Comparison of ENCODE assay signal across 19 mouse cellular contexts in genomic region chr11:54021396-54022093, GRCm38 (mm10). TPM values are rescaled to one million over a fixed set of nuclear protein-coding genes. Genes with fewer than 3 reads are reported as not detected.
DNase-seq lines count a peak whose midpoint lies in the region; ATAC-seq and TF ChIP-seq lines count a peak whose summit lies in the region.
"Had no signal": no experiment of that assay in that cellular context is flagged by ENCODE, and none has a peak within 500 bp of the region (broad histone marks: within the 10 kb centered on the region; RNA-seq: fewer than 3 reads in every experiment).

No protein-coding gene starts in this region.

- no peaks in the 10 kb centered on the region for H3K36me3 ChIP-seq in kidney, embryonic 16.5 days (ENCODE audit: insufficient read depth, low read length)
- peaks cover 78% of the 10 kb centered on the region for H3K36me3 ChIP-seq in liver, embryonic 13.5 days
- no peaks in the 10 kb centered on the region for H3K36me3 ChIP-seq in liver, embryonic 11.5 days (ENCODE audit: control insufficient read depth, insufficient read depth, low read length)
- H3K36me3 ChIP-seq in small intestine, adult 2 months (ENCODE audit: control insufficient read depth, insufficient read depth, low read length): no peaks in the 10 kb centered on the region
- H3K36me3 ChIP-seq: embryonic facial prominence, embryonic 15.5 days; hindbrain, embryonic 13.5 days had no signal

- H3K4me2 ChIP-seq in kidney, embryonic 16.5 days (replicated peaks; ENCODE audit: low read depth, low read length): no peak overlapping the region
- peak overlapping the region; percentile 85 for H3K4me2 ChIP-seq in liver, embryonic 13.5 days
- H3K4me2 ChIP-seq in liver, embryonic 11.5 days: no peak overlapping the region
- H3K4me2 ChIP-seq: embryonic facial prominence, embryonic 15.5 days; forebrain, embryonic 13.5 days; hindbrain, embryonic 13.5 days had no signal

- TF ChIP-seq POLR2A in small intestine, adult 2 months (IDR thresholded peaks at IDR 0.05; ENCODE audit: low read depth, low read length): no peak

- no peak overlapping the region for H3K27ac ChIP-seq in kidney, embryonic 16.5 days (ENCODE audit: low read length)
- H3K27ac ChIP-seq in liver, embryonic 13.5 days: peak overlapping the region; percentile 43; the same call in 1 of the 2 replicates
- no peak overlapping the region for H3K27ac ChIP-seq in liver, embryonic 11.5 days (ENCODE audit: low read depth, low read length)
- H3K27ac ChIP-seq in small intestine, adult 2 months (ENCODE audit: insufficient read depth, low read depth, low read length): peak overlapping the region; percentile 63
- H3K27ac ChIP-seq: embryonic facial prominence, embryonic 15.5 days; forebrain, embryonic 13.5 days; hindbrain, embryonic 13.5 days had no signal

- peak; percentile 52 for DNase-seq in kidney, adult 18-20 months
- no peak for DNase-seq in kidney, adult 11 months
- DNase-seq in kidney, postnatal 25 days: peak; percentile 38 to 57
- no peak for DNase-seq in liver, embryonic 13.5 days
- DNase-seq in liver, embryonic 11.5 days (ENCODE audit: low spot score): no peak
- DNase-seq in left cerebral cortex, adult 18-20 months (ENCODE audit: low spot score in 2 of 2): no peak
- DNase-seq: adrenal gland, adult 8-10 months; adrenal gland, postnatal 36 days; cerebellum, postnatal 10 days; embryo, embryonic 11 days; forebrain, postnatal 0 days; gastrocnemius, postnatal 14 days; heart, postnatal 10 days had no signal

- no peaks in the 10 kb centered on the region for H3K9me3 ChIP-seq in kidney, embryonic 16.5 days (ENCODE audit: low read length)
- no peaks in the 10 kb centered on the region for H3K9me3 ChIP-seq in liver, embryonic 13.5 days (replicated peaks)
- no peaks in the 10 kb centered on the region for H3K9me3 ChIP-seq in liver, embryonic 11.5 days (ENCODE audit: control insufficient read depth, low read length)
- H3K9me3 ChIP-seq: embryonic facial prominence, embryonic 15.5 days; forebrain, embryonic 13.5 days; hindbrain, embryonic 13.5 days had no signal

- H3K4me3 ChIP-seq in kidney, embryonic 16.5 days (ENCODE audit: low read length): no peak overlapping the region
- H3K4me3 ChIP-seq in liver, embryonic 13.5 days (replicated peaks): 0 out of 2 replicates have a peak overlapping the region, but pooled peaks have one; percentile 74
- H3K4me3 ChIP-seq in liver, embryonic 11.5 days (ENCODE audit: low read depth, low read length): no peak overlapping the region
- H3K4me3 ChIP-seq in small intestine, adult 2 months (ENCODE audit: low read depth, low read length): no peak overlapping the region
- H3K4me3 ChIP-seq: embryonic facial prominence, embryonic 15.5 days; forebrain, embryonic 13.5 days; hindbrain, embryonic 13.5 days had no signal

- H3K27me3 ChIP-seq in kidney, embryonic 16.5 days (ENCODE audit: insufficient read depth, low read length): peaks cover 11% of the 10 kb centered on the region
- H3K27me3 ChIP-seq in liver, embryonic 13.5 days: no peaks in the 10 kb centered on the region
- no peaks in the 10 kb centered on the region for H3K27me3 ChIP-seq in liver, embryonic 11.5 days (replicated peaks; ENCODE audit: control insufficient read depth, insufficient read depth, low read length)
- no peaks in the 10 kb centered on the region for H3K27me3 ChIP-seq in small intestine, adult 2 months (ENCODE audit: control insufficient read depth, insufficient read depth, low read length)
- H3K27me3 ChIP-seq: embryonic facial prominence, embryonic 15.5 days had no signal

- H3K4me1 ChIP-seq in kidney, embryonic 16.5 days (ENCODE audit: insufficient read depth, low read length): no peaks in the 10 kb centered on the region
- peaks cover 75% of the 10 kb centered on the region for H3K4me1 ChIP-seq in liver, embryonic 13.5 days (replicated peaks)
- H3K4me1 ChIP-seq in liver, embryonic 11.5 days (replicated peaks; ENCODE audit: control insufficient read depth, insufficient read depth, low read length): peaks cover 31% of the 10 kb centered on the region
- H3K4me1 ChIP-seq in small intestine, adult 2 months (ENCODE audit: control insufficient read depth, insufficient read depth, insufficient read length, low read length): peaks cover 25% of the 10 kb centered on the region
- H3K4me1 ChIP-seq: embryonic facial prominence, embryonic 15.5 days; forebrain, embryonic 13.5 days; hindbrain, embryonic 13.5 days had no signal

- H3K9ac ChIP-seq in kidney, embryonic 16.5 days (replicated peaks; ENCODE audit: low read length): no peak overlapping the region
- peak overlapping the region; percentile 40; the same call in 1 of the 2 replicates for H3K9ac ChIP-seq in liver, embryonic 13.5 days
- no peak overlapping the region for H3K9ac ChIP-seq in liver, embryonic 11.5 days (ENCODE audit: low read depth, low read length)
- H3K9ac ChIP-seq: embryonic facial prominence, embryonic 15.5 days; forebrain, embryonic 13.5 days; forebrain, postnatal 0 days; hindbrain, embryonic 13.5 days had no signal

- 90% methylated on average over 5 of the region's 5 CpGs for WGBS in kidney, embryonic 16.5 days
- 85% methylated on average over 5 of the region's 5 CpGs for WGBS in liver, embryonic 13.5 days (ENCODE audit: insufficient replicate concordance)
- WGBS in liver, embryonic 11.5 days: 84% methylated on average over 5 of the region's 5 CpGs
- WGBS in small intestine, adult 2 months: 38% methylated on average over 5 of the region's 5 CpGs

- no peak for TF ChIP-seq CTCF in small intestine, adult 2 months (IDR thresholded peaks at IDR 0.05; ENCODE audit: extremely low read depth, insufficient read length, insufficient replicate concordance, low read depth, low read length)

- no peak for ATAC-seq in kidney, embryonic 16.5 days (ENCODE audit: low FRiP score, low TSS enrichment)
- no peak for ATAC-seq in liver, embryonic 13.5 days (ENCODE audit: low read depth)
- no peak for ATAC-seq in liver, embryonic 11.5 days (replicated peaks; ENCODE audit: low FRiP score)
- ATAC-seq: forebrain, embryonic 13.5 days; forebrain, postnatal 0 days had no signal

RNA-seq across cellular contexts. Expression of gene Slc22a4, which starts 6.3 kb away (rescaled TPM):
- 1.00 and 1.2 TPM in 2 replicates for polyA plus RNA-seq in kidney, embryonic 16.5 days (2015; fragmentation: Nextera tagmentation; extraction: Ambion mirVana)
- polyA plus RNA-seq in liver, embryonic 13.5 days (2015; fragmentation: Nextera tagmentation; extraction: Ambion mirVana): 33.7 and 33.9 TPM in 2 replicates
- polyA plus RNA-seq in liver, embryonic 11.5 days (2014; fragmentation: Nextera tagmentation; extraction: Ambion mirVana): 20.6 and 21.5 TPM in 2 replicates
- polyA plus RNA-seq in small intestine, adult 2 months (2012; rRNA removed): 6.3 and 18.9 TPM in 2 replicates
- total RNA-seq in left cerebral cortex, adult 18-20 months (2021): 1 to 10 TPM; 6.7 to 7.1 TPM

RNA-seq across cellular contexts. Expression of gene Slc22a21, which starts 41.4 kb away (rescaled TPM):
- 4.2 and 5.4 TPM in 2 replicates for polyA plus RNA-seq in kidney, embryonic 16.5 days (2015; fragmentation: Nextera tagmentation; extraction: Ambion mirVana)
- 1.1 and 1.6 TPM in 2 replicates for polyA plus RNA-seq in liver, embryonic 13.5 days (2015; fragmentation: Nextera tagmentation; extraction: Ambion mirVana)
- polyA plus RNA-seq in liver, embryonic 11.5 days (2014; fragmentation: Nextera tagmentation; extraction: Ambion mirVana): 1.3 and 2.1 TPM in 2 replicates
- polyA plus RNA-seq in small intestine, adult 2 months (2012; rRNA removed): 3.6 and 7.6 TPM in 2 replicates
- 1 to 10 TPM; 1.1 to 1.4 TPM for total RNA-seq in left cerebral cortex, adult 18-20 months (2021)

RNA-seq across cellular contexts. Expression of gene Pdlim4, which starts 47.3 kb away (rescaled TPM):
- polyA plus RNA-seq in kidney, embryonic 16.5 days (2015; fragmentation: Nextera tagmentation; extraction: Ambion mirVana): 50.3 and 55.0 TPM in 2 replicates
- 3.1 TPM in 2 replicates for polyA plus RNA-seq in liver, embryonic 13.5 days (2015; fragmentation: Nextera tagmentation; extraction: Ambion mirVana)
- 13.1 and 13.2 TPM in 2 replicates for polyA plus RNA-seq in liver, embryonic 11.5 days (2014; fragmentation: Nextera tagmentation; extraction: Ambion mirVana)
- polyA plus RNA-seq in small intestine, adult 2 months (2012; rRNA removed): 15.6 and 16.6 TPM in 2 replicates
- total RNA-seq in left cerebral cortex, adult 18-20 months (2021): 10 to 100 TPM; 13.5 to 14.5 TPM
- total RNA-seq: hematopoietic stem cell, adult 5-6 weeks had no signal

Comparison
In these comparisons a context has a peak if more than half of its experiments do, and no peak if none do; other contexts are left out.
1. DNase-seq: peak in kidney, adult 18-20 months (single experiment) and kidney, postnatal 25 days (2 of 2); none in kidney, adult 11 months (single experiment), liver, embryonic 13.5 days (single experiment), liver, embryonic 11.5 days (single experiment) and left cerebral cortex, adult 18-20 months (0 of 2).
2. H3K27ac ChIP-seq: peak in liver, embryonic 13.5 days (single experiment) and small intestine, adult 2 months (single experiment); none in kidney, embryonic 16.5 days (single experiment) and liver, embryonic 11.5 days (single experiment).